Mouse (Mus musculus) heart, embryonic 10.5 days (tissue): ENCODE data around the gene Lgr4. TPM values are rescaled to one million over a fixed set of nuclear protein-coding genes. Genes with fewer than 3 reads are reported as not detected.
A peak's percentile ranks its signal among the peaks of the same experiment; 100 is the strongest.

Source experiments
- DNase-seq: peaks from one replicate; pipeline ENCODE4 v3.0.0-alpha.2; 2017; ENCODE audit warnings: low spot score
- H3K27ac ChIP-seq: fragments of 300-500 bp; sonication (generic); 2 replicates; pipeline ENCODE4 v1.5.1; 2016; ENCODE audit warnings: mild to moderate bottlenecking
- H3K27me3 ChIP-seq: fragments of 300-500 bp; sonication (generic); 2 replicates; pipeline ENCODE4 v1.6.1; 2016; ENCODE audit warnings: mild to moderate bottlenecking; ENCODE audit not compliant: poor library complexity, insufficient read depth, severe bottlenecking
- H3K36me3 ChIP-seq: fragments of 300-500 bp; sonication (generic); 2 replicates; pipeline ENCODE4 v1.6.1; 2016; ENCODE audit warnings: mild to moderate bottlenecking, moderate library complexity
- H3K4me1 ChIP-seq: fragments of 300-500 bp; sonication (generic); 2 replicates; pipeline ENCODE4 v1.6.1; 2016; ENCODE audit warnings: mild to moderate bottlenecking
- H3K4me3 ChIP-seq: fragments of 300-500 bp; sonication (generic); 2 replicates; pipeline ENCODE4 v1.5.1; 2016; ENCODE audit warnings: mild to moderate bottlenecking, moderate library complexity
- H3K9me3 ChIP-seq: fragments of 300-500 bp; sonication (generic); 2 replicates; pipeline ENCODE4 v1.6.1; 2016; ENCODE audit warnings: mild to moderate bottlenecking, moderate library complexity
- WGBS: fragments of 180-500 bp; shearing (Covaris S2); methylation state at CpG from one replicate; pipeline ENCODE4 v1.1.7; 2016; 5-methylcytosine and 5-hydroxymethylcytosine counted together
- polyA plus RNA-seq: library from polyadenylated mRNA; unstranded; fragments of >200 nt; fragmentation: Nextera tagmentation; extraction: Ambion mirVana; gene quantifications from 2 replicates; pipeline ENCODE4 v1.2.1, GENCODE M21; 2016

Gene Lgr4
- polyA plus RNA-seq, 1 experiment from 2014 or later = 12.7 TPM

GRCm38 (mm10) chr2:109959407-109960075, 42.1 kb downstream of the Lgr4 start:
- H3K36me3 ChIP-seq = no peaks in the 10 kb centered on the region
- no peaks in the 10 kb centered on the region for H3K27me3 ChIP-seq
- WGBS = 81% methylated on average over 11 of the region's 11 CpGs
- H3K9me3 ChIP-seq = no peaks in the 10 kb centered on the region
- H3K27ac ChIP-seq = no peak overlapping the region
- peaks cover 30% of the 10 kb centered on the region for H3K4me1 ChIP-seq
- no peak for DNase-seq
- no peak overlapping the region for H3K4me3 ChIP-seq

GRCm38 (mm10) chr2:109960246-109960645, 42.8 kb downstream of the Lgr4 start:
- Histone ChIP-seq H3K27ac (no peak overlapping the region), H3K36me3 (no peaks in the 10 kb centered on the region), H3K9me3 (no peaks in the 10 kb centered on the region), H3K4me3 (no peak overlapping the region), H3K4me1 (peaks cover 23% of the 10 kb centered on the region; the same call in 1 of the 2 replicates), H3K27me3 (no peaks in the 10 kb centered on the region)
- no peak for DNase-seq
- WGBS = 80% methylated on average over 3 of the region's 3 CpGs

- no peak overlapping the region for H3K4me3 ChIP-seq
- H3K27ac ChIP-seq = no peak overlapping the region
- no peaks in the 10 kb centered on the region for H3K36me3 ChIP-seq
- 82% methylated on average over 4 of the region's 4 CpGs for WGBS
- H3K4me1 ChIP-seq = peaks cover 15% of the 10 kb centered on the region; the same call in 1 of the 2 replicates
- no peaks in the 10 kb centered on the region for H3K9me3 ChIP-seq
- H3K27me3 ChIP-seq = no peaks in the 10 kb centered on the region
- DNase-seq = no peak
Observed at GRCm38 (mm10) chr2:109961174-109961573, 43.7 kb downstream of the Lgr4 start.

GRCm38 (mm10) chr2:109963591-109964258, 46.3 kb downstream of the Lgr4 start:
- WGBS = 80% methylated on average over 5 of the region's 5 CpGs
- H3K27ac ChIP-seq = no peak overlapping the region
- DNase-seq = no peak
- H3K9me3 ChIP-seq = no peaks in the 10 kb centered on the region
- no peaks in the 10 kb centered on the region for H3K27me3 ChIP-seq
- H3K36me3 ChIP-seq = no peaks in the 10 kb centered on the region
- H3K4me1 ChIP-seq = peaks cover 9% of the 10 kb centered on the region; the same call in 1 of the 2 replicates
- no peak overlapping the region for H3K4me3 ChIP-seq

GRCm38 (mm10) chr2:109965753-109966420, 48.4 kb downstream of the Lgr4 start:
- no peaks in the 10 kb centered on the region for H3K27me3 ChIP-seq
- H3K9me3 ChIP-seq = no peaks in the 10 kb centered on the region
- no peaks in the 10 kb centered on the region for H3K36me3 ChIP-seq
- H3K4me3 ChIP-seq = no peak overlapping the region
- DNase-seq = no peak
- WGBS = 88% methylated on average over 9 of the region's 9 CpGs
- no peak overlapping the region for H3K27ac ChIP-seq
- H3K4me1 ChIP-seq = peaks cover 18% of the 10 kb centered on the region

- Histone ChIP-seq H3K9me3 (no peaks in the 10 kb centered on the region), H3K27me3 (no peaks in the 10 kb centered on the region), H3K36me3 (no peaks in the 10 kb centered on the region), H3K27ac (no peak overlapping the region), H3K4me3 (no peak overlapping the region), H3K4me1 (peaks cover 22% of the 10 kb centered on the region)
- DNase-seq = no peak
- WGBS = 94% methylated on average over 4 of the region's 4 CpGs
Observed at GRCm38 (mm10) chr2:109966863-109967262, 49.4 kb downstream of the Lgr4 start.

GRCm38 (mm10) chr2:109969381-109969780, 51.9 kb downstream of the Lgr4 start:
- no peaks in the 10 kb centered on the region for H3K36me3 ChIP-seq
- WGBS = 86% methylated on average over 3 of the region's 3 CpGs
- H3K27ac ChIP-seq = peak overlapping the region; percentile 47; the same call in 1 of the 2 replicates
- H3K4me3 ChIP-seq = no peak overlapping the region
- H3K4me1 ChIP-seq = peaks cover 22% of the 10 kb centered on the region
- H3K9me3 ChIP-seq = no peaks in the 10 kb centered on the region
- no peak for DNase-seq
- no peaks in the 10 kb centered on the region for H3K27me3 ChIP-seq

GRCm38 (mm10) chr2:109969926-109970532, 52.6 kb downstream of the Lgr4 start:
- Histone ChIP-seq H3K4me1 (peaks cover 22% of the 10 kb centered on the region), H3K9me3 (no peaks in the 10 kb centered on the region), H3K27me3 (no peaks in the 10 kb centered on the region), H3K27ac (peak overlapping the region; percentile 47; the same call in 1 of the 2 replicates), H3K4me3 (no peak overlapping the region), H3K36me3 (no peaks in the 10 kb centered on the region)
- WGBS = 42% methylated on average over 10 of the region's 10 CpGs
- no peak for DNase-seq

- H3K27ac ChIP-seq = no peak overlapping the region
- H3K4me3 ChIP-seq = no peak overlapping the region
- H3K36me3 ChIP-seq = no peaks in the 10 kb centered on the region
- no peaks in the 10 kb centered on the region for H3K9me3 ChIP-seq
- peaks cover 22% of the 10 kb centered on the region for H3K4me1 ChIP-seq
- DNase-seq = peak; percentile 80
- H3K27me3 ChIP-seq = no peaks in the 10 kb centered on the region
- WGBS = 46% methylated on average over 8 of the region's 8 CpGs
Observed at GRCm38 (mm10) chr2:109970744-109971410, 53.4 kb downstream of the Lgr4 start.

GRCm38 (mm10) chr2:109972310-109972709, 54.9 kb downstream of the Lgr4 start:
- no peak overlapping the region for H3K4me3 ChIP-seq
- no peaks in the 10 kb centered on the region for H3K27me3 ChIP-seq
- DNase-seq = no peak
- WGBS = 89% methylated on average over 2 of the region's 2 CpGs
- no peaks in the 10 kb centered on the region for H3K9me3 ChIP-seq
- H3K27ac ChIP-seq = no peak overlapping the region
- H3K4me1 ChIP-seq = peaks cover 22% of the 10 kb centered on the region
- H3K36me3 ChIP-seq = no peaks in the 10 kb centered on the region

- DNase-seq = no peak
- 90% methylated on average over 7 of the region's 7 CpGs for WGBS
- Histone ChIP-seq H3K4me3 (no peak overlapping the region), H3K27me3 (no peaks in the 10 kb centered on the region), H3K9me3 (no peaks in the 10 kb centered on the region), H3K4me1 (peaks cover 22% of the 10 kb centered on the region), H3K27ac (no peak overlapping the region), H3K36me3 (no peaks in the 10 kb centered on the region)
Observed at GRCm38 (mm10) chr2:109972922-109973321, 55.5 kb downstream of the Lgr4 start.

- no peak for DNase-seq
- Histone ChIP-seq H3K27ac (no peak overlapping the region), H3K27me3 (no peaks in the 10 kb centered on the region), H3K4me1 (peaks cover 21% of the 10 kb centered on the region), H3K36me3 (no peaks in the 10 kb centered on the region), H3K4me3 (no peak overlapping the region), H3K9me3 (no peaks in the 10 kb centered on the region)
- WGBS = 86% methylated on average over 7 of the region's 7 CpGs
Observed at GRCm38 (mm10) chr2:109974807-109975206, 57.4 kb downstream of the Lgr4 start.
